Mouse (Mus musculus): ENCODE measurements around the gene Slc8b1. TPM values are rescaled to one million over a fixed set of nuclear protein-coding genes. Genes with fewer than 3 reads are reported as not detected.

Slc8b1 gene
- 7.4 TPM for total RNA-seq (2023)

GRCm38 (mm10) chr5:120510982-120511642, at the start of gene Slc8b1:
TSS of gene Slc8b1 (plus strand) at chr5:120511168.

GRCm38 (mm10) chr5:120472770-120473169, 38.2 kb upstream of the Slc8b1 start, which contains the start of gene Sdsl:
TSS of gene Sdsl (minus strand) at chr5:120472810.

DNA sequence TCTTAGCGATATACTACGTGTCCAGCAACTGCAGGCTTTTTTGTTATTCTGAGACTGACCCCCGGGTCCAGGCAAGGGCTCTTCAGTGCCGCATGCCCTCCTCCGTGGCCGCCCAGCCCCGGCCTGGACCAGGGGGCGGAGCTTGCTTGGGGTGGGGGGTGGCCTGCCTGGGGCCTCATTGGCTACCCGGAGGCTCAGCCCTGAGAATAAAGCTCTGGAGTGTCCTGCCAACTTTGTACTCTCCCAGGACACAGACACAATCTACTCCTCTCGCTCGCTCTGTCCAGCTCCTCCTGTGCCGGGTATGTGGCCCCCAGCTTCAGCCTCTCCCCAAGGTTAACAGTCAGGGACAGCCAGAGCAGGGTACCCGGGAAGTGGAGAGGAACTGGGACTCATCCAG, 34.7 kb upstream of the Slc8b1 start, which contains the start of gene Sds:
Sds (plus strand) TSS at position 231 of the 400 bp plus-strand sequence.

GRCm38 (mm10) chr5:120503144-120503795, 7.7 kb upstream of the Slc8b1 start, which contains the start of gene Plbd2:
TSS of gene Plbd2 (minus strand) at chr5:120503625.

Other genes with a start within 250 kb of the Slc8b1 start
- gene Lhx5, start 79.5 kb upstream of the Slc8b1 start, total RNA-seq (2023) = not detected
- 0.58 TPM for gene Sdsl, start 38.4 kb upstream of the Slc8b1 start, total RNA-seq (2023)
- gene Sds, start 34.6 kb upstream of the Slc8b1 start, total RNA-seq (2023) = not detected
- 23.7 TPM for gene Plbd2, start 7.5 kb upstream of the Slc8b1 start, total RNA-seq (2023)
- gene Tpcn1, start 77.5 kb downstream of the Slc8b1 start, total RNA-seq (2023) = 51.9 TPM
- gene Iqcd, start 77.8 kb downstream of the Slc8b1 start, total RNA-seq (2023) = 1.1 TPM
- 4.3 TPM for gene Rita1, start 101.4 kb downstream of the Slc8b1 start, total RNA-seq (2023)
- 127 TPM for gene Ddx54, start 101.6 kb downstream of the Slc8b1 start, total RNA-seq (2023)
- gene Cfap73, start 123.1 kb downstream of the Slc8b1 start, total RNA-seq (2023) = not detected
- gene Rasal1, start 137.6 kb downstream of the Slc8b1 start, total RNA-seq (2023) = 18.0 TPM
- gene Dtx1, start 200.8 kb downstream of the Slc8b1 start, total RNA-seq (2023) = 280 TPM
- gene Oas2, start 238.7 kb downstream of the Slc8b1 start, total RNA-seq (2023) = 4.1 TPM